Mouse (Mus musculus): ENCODE data around the gene Pdzd2. TPM values are rescaled to one million over a fixed set of nuclear protein-coding genes. Genes with fewer than 3 reads are reported as not detected.
A peak's percentile ranks its signal among the peaks of the same experiment; 100 is the strongest.

Pdzd2 gene
- polyA plus RNA-seq, 1 experiment from 2014 or later, result 19.2 TPM

- Histone ChIP-seq H3K4me1 (ENCODE audit: control insufficient read depth, insufficient read depth, low read length) (peaks cover 16% of the 10 kb centered on the region), H3K4me2 (ENCODE audit: low read depth, low read length) (no peak overlapping the region), H3K36me3 (ENCODE audit: control insufficient read depth, insufficient read depth) (no peaks in the 10 kb centered on the region), H3K9me3 (replicated peaks; ENCODE audit: control insufficient read depth, low read length) (0 out of 2 replicates have a peak, but pooled peaks cover 2% of the 10 kb centered on the region), H3K27ac (ENCODE audit: low read length) (no peak overlapping the region), H3K9ac (ENCODE audit: low read length) (no peak overlapping the region), H3K27me3 (ENCODE audit: control insufficient read depth, insufficient read depth, low read length) (0 out of 2 replicates have a peak, but pooled peaks cover 4% of the 10 kb centered on the region), H3K4me3 (ENCODE audit: low read length) (no peak overlapping the region)
- WGBS, result 79% methylated on average over 6 of the region's 6 CpGs
- ATAC-seq (replicated peaks; ENCODE audit: extremely low read depth, insufficient read depth, low FRiP score), result no peak
Observed at GRCm38 (mm10) chr15:12742117-12742906, 2.6 kb upstream of the Pdzd2 start.

- H3K27ac ChIP-seq (ENCODE audit: low read length), result peak overlapping the region; percentile 80
- H3K4me1 ChIP-seq (ENCODE audit: control insufficient read depth, insufficient read depth, low read length), result peaks cover 18% of the 10 kb centered on the region
- H3K4me2 ChIP-seq (ENCODE audit: low read depth, low read length), result peak overlapping the region; percentile 79
- H3K27me3 ChIP-seq (ENCODE audit: control insufficient read depth, insufficient read depth, low read length), result 0 out of 2 replicates have a peak, but pooled peaks cover 4% of the 10 kb centered on the region
- 34% methylated on average over 10 of the region's 10 CpGs for WGBS
- H3K36me3 ChIP-seq (ENCODE audit: control insufficient read depth, insufficient read depth), result 0 out of 2 replicates have a peak, but pooled peaks cover 2% of the 10 kb centered on the region
- H3K9ac ChIP-seq (ENCODE audit: low read length), result peak overlapping the region; percentile 72
- peak overlapping the region; percentile 63 for H3K4me3 ChIP-seq (ENCODE audit: low read length)
- ATAC-seq (replicated peaks; ENCODE audit: extremely low read depth, insufficient read depth, low FRiP score), result no peak
- H3K9me3 ChIP-seq (replicated peaks; ENCODE audit: control insufficient read depth, low read length), result 0 out of 2 replicates have a peak, but pooled peaks cover 2% of the 10 kb centered on the region
Observed at GRCm38 (mm10) chr15:12738301-12739093, 1.2 kb downstream of the Pdzd2 start.

- Histone ChIP-seq H3K9me3 (replicated peaks; ENCODE audit: control insufficient read depth, low read length) (no peaks in the 10 kb centered on the region), H3K9ac (ENCODE audit: low read length) (no peak overlapping the region), H3K36me3 (ENCODE audit: control insufficient read depth, insufficient read depth) (0 out of 2 replicates have a peak, but pooled peaks cover 2% of the 10 kb centered on the region), H3K27ac (ENCODE audit: low read length) (no peak overlapping the region), H3K27me3 (ENCODE audit: control insufficient read depth, insufficient read depth, low read length) (no peaks in the 10 kb centered on the region), H3K4me1 (ENCODE audit: control insufficient read depth, insufficient read depth, low read length) (peaks cover 32% of the 10 kb centered on the region), H3K4me3 (ENCODE audit: low read length) (no peak overlapping the region), H3K4me2 (ENCODE audit: low read depth, low read length) (no peak overlapping the region)
- no peak for ATAC-seq (replicated peaks; ENCODE audit: extremely low read depth, insufficient read depth, low FRiP score)
- WGBS, result 36% methylated on average over 2 of the region's 2 CpGs
Observed at GRCm38 (mm10) chr15:12735208-12735607, 4.5 kb downstream of the Pdzd2 start.

- Histone ChIP-seq H3K27ac (ENCODE audit: low read length) (no peak overlapping the region), H3K4me1 (ENCODE audit: control insufficient read depth, insufficient read depth, low read length) (peaks cover 31% of the 10 kb centered on the region), H3K4me2 (ENCODE audit: low read depth, low read length) (no peak overlapping the region), H3K36me3 (ENCODE audit: control insufficient read depth, insufficient read depth) (0 out of 2 replicates have a peak, but pooled peaks cover 2% of the 10 kb centered on the region), H3K4me3 (ENCODE audit: low read length) (no peak overlapping the region), H3K9me3 (replicated peaks; ENCODE audit: control insufficient read depth, low read length) (no peaks in the 10 kb centered on the region), H3K9ac (ENCODE audit: low read length) (no peak overlapping the region), H3K27me3 (ENCODE audit: control insufficient read depth, insufficient read depth, low read length) (no peaks in the 10 kb centered on the region)
- whole genome bisulfite sequencing, result 62% methylated on average over 4 of the region's 4 CpGs
- ATAC-seq (replicated peaks; ENCODE audit: extremely low read depth, insufficient read depth, low FRiP score), result no peak
Observed at GRCm38 (mm10) chr15:12734221-12734620, 5.5 kb downstream of the Pdzd2 start.

GRCm38 (mm10) chr15:12732613-12733012, 7.1 kb downstream of the Pdzd2 start:
- Histone ChIP-seq H3K4me3 (ENCODE audit: low read length) (no peak overlapping the region), H3K27me3 (ENCODE audit: control insufficient read depth, insufficient read depth, low read length) (no peaks in the 10 kb centered on the region), H3K9ac (ENCODE audit: low read length) (no peak overlapping the region)

GRCm38 (mm10) chr15:12728381-12728780, 11.3 kb downstream of the Pdzd2 start:
- H3K4me1 ChIP-seq (ENCODE audit: control insufficient read depth, insufficient read depth, low read length), result peaks cover 35% of the 10 kb centered on the region
- no peaks in the 10 kb centered on the region for H3K9me3 ChIP-seq (replicated peaks; ENCODE audit: control insufficient read depth, low read length)
- H3K27ac ChIP-seq (ENCODE audit: low read length), result no peak overlapping the region
- ATAC-seq (replicated peaks; ENCODE audit: extremely low read depth, insufficient read depth, low FRiP score), result no peak
- H3K4me2 ChIP-seq (ENCODE audit: low read depth, low read length), result no peak overlapping the region
- no peak overlapping the region for H3K4me3 ChIP-seq (ENCODE audit: low read length)
- H3K36me3 ChIP-seq (ENCODE audit: control insufficient read depth, insufficient read depth), result no peaks in the 10 kb centered on the region
- H3K9ac ChIP-seq (ENCODE audit: low read length), result no peak overlapping the region
- WGBS, result 59% methylated on average over 4 of the region's 4 CpGs
- H3K27me3 ChIP-seq (ENCODE audit: control insufficient read depth, insufficient read depth, low read length), result no peaks in the 10 kb centered on the region

More at GRCm38 (mm10) chr15:12732613-12733012, 7.1 kb downstream of the Pdzd2 start:
- peak; percentile 61 for ATAC-seq (replicated peaks; ENCODE audit: extremely low read depth, insufficient read depth, low FRiP score)
- no peaks in the 10 kb centered on the region for H3K9me3 ChIP-seq (replicated peaks; ENCODE audit: control insufficient read depth, low read length)
- H3K4me2 ChIP-seq (ENCODE audit: low read depth, low read length), result peak overlapping the region; percentile 28
- H3K4me1 ChIP-seq (ENCODE audit: control insufficient read depth, insufficient read depth, low read length), result peaks cover 32% of the 10 kb centered on the region
- 0 out of 2 replicates have a peak, but pooled peaks cover 2% of the 10 kb centered on the region for H3K36me3 ChIP-seq (ENCODE audit: control insufficient read depth, insufficient read depth)
- H3K27ac ChIP-seq (ENCODE audit: low read length), result peak overlapping the region; percentile 49
- 42% methylated on average over 11 of the region's 11 CpGs for WGBS

GRCm38 (mm10) chr15:12725256-12725655, 14.5 kb downstream of the Pdzd2 start:
- no peak overlapping the region for H3K9ac ChIP-seq (ENCODE audit: low read length)
- peak overlapping the region; percentile 41 for H3K27ac ChIP-seq (ENCODE audit: low read length)
- H3K4me3 ChIP-seq (ENCODE audit: low read length), result no peak overlapping the region
- 29% methylated on average over 5 of the region's 5 CpGs for WGBS
- H3K36me3 ChIP-seq (ENCODE audit: control insufficient read depth, insufficient read depth), result no peaks in the 10 kb centered on the region
- no peaks in the 10 kb centered on the region for H3K9me3 ChIP-seq (replicated peaks; ENCODE audit: control insufficient read depth, low read length)
- 0 out of 2 replicates have a peak overlapping the region, but pooled peaks have one; percentile 1 for H3K4me2 ChIP-seq (ENCODE audit: low read depth, low read length)
- ATAC-seq (replicated peaks; ENCODE audit: extremely low read depth, insufficient read depth, low FRiP score), result 0 out of 2 replicates have a peak, but pooled peaks have one; percentile 28
- H3K4me1 ChIP-seq (ENCODE audit: control insufficient read depth, insufficient read depth, low read length), result peaks cover 25% of the 10 kb centered on the region
- no peaks in the 10 kb centered on the region for H3K27me3 ChIP-seq (ENCODE audit: control insufficient read depth, insufficient read depth, low read length)

- no peak overlapping the region for H3K9ac ChIP-seq (ENCODE audit: low read length)
- no peak for ATAC-seq (replicated peaks; ENCODE audit: extremely low read depth, insufficient read depth, low FRiP score)
- no peak overlapping the region for H3K27ac ChIP-seq (ENCODE audit: low read length)
- H3K27me3 ChIP-seq (ENCODE audit: control insufficient read depth, insufficient read depth, low read length), result no peaks in the 10 kb centered on the region
- no peak overlapping the region for H3K4me3 ChIP-seq (ENCODE audit: low read length)
- 61% methylated on average over 6 of the region's 6 CpGs for WGBS
- H3K4me2 ChIP-seq (ENCODE audit: low read depth, low read length), result no peak overlapping the region
- H3K36me3 ChIP-seq (ENCODE audit: control insufficient read depth, insufficient read depth), result no peaks in the 10 kb centered on the region
- H3K4me1 ChIP-seq (ENCODE audit: control insufficient read depth, insufficient read depth, low read length), result peaks cover 27% of the 10 kb centered on the region
- H3K9me3 ChIP-seq (replicated peaks; ENCODE audit: control insufficient read depth, low read length), result no peaks in the 10 kb centered on the region
Observed at GRCm38 (mm10) chr15:12721684-12722500, 17.8 kb downstream of the Pdzd2 start.

All from heart, embryonic 16.5 days (tissue).